Mouse (Mus musculus) CH12.LX (cell line): ENCODE results near the gene Hsd17b13.

ENCODE experiments used
- BHLHE40 ChIP-seq: IDR thresholded peaks from 2 replicates; pipeline ENCODE4 v1.6.1; 2011; ENCODE audit warnings: mild to moderate bottlenecking, low read depth, low read length, improper control_type of control experiment
- CHD2 ChIP-seq: IDR thresholded peaks from 2 replicates; pipeline ENCODE4 v1.6.1; 2011; ENCODE audit warnings: low read length, improper control_type of control experiment
- CTCF ChIP-seq, 2 experiments: IDR thresholded peaks in 1 of 2; conservative IDR thresholded peaks in 1 of 2; 2 replicates each; pipeline ENCODE4 v1.5.1; 2011 to 2012; ENCODE audit warnings: low read depth in 2 of 2, low read length in 2 of 2, improper control_type of control experiment in 1 of 2, inconsistent platforms in 1 of 2, mild to moderate bottlenecking in 1 of 2, moderate library complexity in 1 of 2
- EP300 ChIP-seq: IDR thresholded peaks from 2 replicates; pipeline ENCODE4 v1.6.1; 2011; ENCODE audit warnings: low read length, improper control_type of control experiment
- ETS1 ChIP-seq: conservative IDR thresholded peaks from 2 replicates; pipeline ENCODE4 v1.6.1; 2012; ENCODE audit warnings: low read depth, mild to moderate bottlenecking, inconsistent platforms, low read length, improper control_type of control experiment, moderate library complexity
- HCFC1 ChIP-seq: IDR thresholded peaks from 2 replicates; pipeline ENCODE4 v1.6.1; 2012; ENCODE audit warnings: low read depth, mild to moderate bottlenecking, inconsistent platforms, low read length, improper control_type of control experiment
- JUN ChIP-seq: IDR thresholded peaks from 2 replicates; pipeline ENCODE4 v1.6.1; 2011; ENCODE audit warnings: low read depth, mild to moderate bottlenecking, low read length, improper control_type of control experiment, moderate library complexity; ENCODE audit not compliant: insufficient read depth
- MXI1 ChIP-seq: IDR thresholded peaks from 2 replicates; pipeline ENCODE4 v1.6.1; 2011; ENCODE audit warnings: mild to moderate bottlenecking, low read depth, low read length, improper control_type of control experiment
- MYC ChIP-seq: IDR thresholded peaks from 2 replicates; pipeline ENCODE4 v1.6.1; 2011; ENCODE audit warnings: low read depth, mild to moderate bottlenecking, improper control_type of control experiment, low read length
- POLR2A ChIP-seq: IDR thresholded peaks from 2 replicates; pipeline ENCODE4 v1.6.1; 2011; ENCODE audit warnings: low read depth, mild to moderate bottlenecking, improper control_type of control experiment, low read length
- USF2 ChIP-seq: conservative IDR thresholded peaks from 2 replicates; pipeline ENCODE4 v1.6.1; 2011; ENCODE audit warnings: low read depth, low read length, improper control_type of control experiment
- ZKSCAN1 ChIP-seq: IDR thresholded peaks from 2 replicates; pipeline ENCODE4 v1.6.1; 2012; ENCODE audit warnings: low read depth, inconsistent platforms, low read length, improper control_type of control experiment, borderline replicate concordance
- ZMIZ1 ChIP-seq: IDR thresholded peaks from 2 replicates; pipeline ENCODE4 v1.6.1; 2012; ENCODE audit warnings: low read depth, mild to moderate bottlenecking, inconsistent platforms, low read length, improper control_type of control experiment

DNA sequence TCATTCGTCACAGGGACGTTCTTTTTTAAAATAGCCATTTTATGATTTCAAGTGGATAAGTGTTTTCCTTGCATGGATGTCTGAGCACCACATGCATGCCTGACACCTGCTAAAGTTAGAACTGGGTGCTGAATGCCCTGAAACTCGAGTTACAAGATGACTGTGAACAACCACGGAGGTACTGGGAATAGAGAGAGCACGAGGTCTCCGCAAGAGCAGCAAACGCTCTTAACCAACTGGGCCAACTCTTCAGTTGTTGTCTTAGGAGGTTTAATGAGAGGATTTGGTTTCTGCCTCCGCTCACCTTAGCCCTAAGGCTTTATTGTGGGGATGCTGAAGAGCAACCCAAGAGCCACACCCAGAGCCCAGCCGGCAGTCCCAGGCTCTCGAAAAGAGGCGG, 47.6 kb upstream of the Hsd17b13 start:
- TF ChIP-seq CTCF (conservative IDR thresholded peaks at IDR 0.05 in 1 of 2, IDR thresholded peaks at IDR 0.05 in 1 of 2; ENCODE audit: low read depth in 2 of 2, low read length in 2 of 2): no peak
- no peak for TF ChIP-seq POLR2A
- TF ChIP-seq ZKSCAN1: no peak
- no peak for TF ChIP-seq ETS1
- no peak for TF ChIP-seq ZMIZ1
- no peak for TF ChIP-seq HCFC1
- no peak for TF ChIP-seq MYC
- no peak for TF ChIP-seq BHLHE40
- TF ChIP-seq MXI1: no peak
- TF ChIP-seq EP300: no peak
- no peak for TF ChIP-seq CHD2
- no peak for TF ChIP-seq USF2
- TF ChIP-seq JUN: no peak
